Mouse (Mus musculus) intestine, postnatal 0 days (tissue): Measurements from ENCODE around the gene Prss46. TPM values are rescaled to one million over a fixed set of nuclear protein-coding genes. Genes with fewer than 3 reads are reported as not detected.
A peak's percentile ranks its signal among the peaks of the same experiment; 100 is the strongest.

Source experiments
- ATAC-seq: fragments of 200-750 bp; cut with Nextera tagmentation; 2 replicates; pipeline ENCODE4 v1.8.0; 2017; ENCODE audit warnings: mild to moderate bottlenecking, moderate TSS enrichment, moderate library complexity
- H3K27ac ChIP-seq: fragments of 300-500 bp; sonication (generic); 2 replicates; pipeline ENCODE4 v1.5.1; 2014; ENCODE audit warnings: mild to moderate bottlenecking, low read depth, low read length, moderate library complexity
- H3K27me3 ChIP-seq: fragments of 300-500 bp; sonication (generic); replicated peaks from 2 replicates; pipeline ENCODE4 v1.6.1; 2014; ENCODE audit warnings: low read length, mixed read lengths; ENCODE audit not compliant: control insufficient read depth, insufficient read depth
- H3K36me3 ChIP-seq: fragments of 300-500 bp; sonication (generic); 2 replicates; pipeline ENCODE4 v1.6.1; 2014; ENCODE audit warnings: mild to moderate bottlenecking, moderate library complexity; ENCODE audit not compliant: control insufficient read depth, insufficient read depth
- H3K4me1 ChIP-seq: fragments of 300-500 bp; sonication (generic); replicated peaks from 2 replicates; pipeline ENCODE4 v1.6.1; 2014; ENCODE audit warnings: antibody characterized with exemption, low read length, mixed read lengths; ENCODE audit not compliant: control insufficient read depth, insufficient read depth
- H3K4me2 ChIP-seq: fragments of 300-500 bp; sonication (generic); replicated peaks from 2 replicates; pipeline ENCODE4 v1.6.1; 2014; ENCODE audit warnings: low read depth, mild to moderate bottlenecking, moderate library complexity
- H3K4me3 ChIP-seq: fragments of 300-500 bp; sonication (generic); 2 replicates; pipeline ENCODE4 v1.5.1; 2014; ENCODE audit warnings: low read depth, low read length
- H3K9ac ChIP-seq: fragments of 300-500 bp; sonication (generic); 2 replicates; pipeline ENCODE4 v1.6.1; 2014; ENCODE audit warnings: mild to moderate bottlenecking, low read depth, low read length
- H3K9me3 ChIP-seq: fragments of 300-500 bp; sonication (generic); 2 replicates; pipeline ENCODE4 v1.6.1; 2016; ENCODE audit warnings: mixed run types; ENCODE audit not compliant: control insufficient read depth
- CTCF ChIP-seq: sonication (generic); IDR thresholded peaks from 2 replicates; pipeline ENCODE4 v1.5.1; 2016; ENCODE audit warnings: low read depth, mild to moderate bottlenecking, control low read depth, antibody characterized with exemption, moderate library complexity
- WGBS: fragments of 180-500 bp; shearing (Covaris S2); extraction: QIAGEN DNeasy Blood & Tissue Kit; methylation state at CpG from one replicate; pipeline ENCODE4 v1.1.7; 2014; 5-methylcytosine and 5-hydroxymethylcytosine counted together
- polyA plus RNA-seq: library from polyadenylated mRNA; unstranded; fragments of >200 nt; fragmentation: Nextera tagmentation; extraction: Ambion mirVana; gene quantifications from 2 replicates; pipeline ENCODE4 v1.2.1, GENCODE M21; 2015

The Prss46 gene
- polyA plus RNA-seq, 1 experiment from 2014 or later, result not detected

DNA sequence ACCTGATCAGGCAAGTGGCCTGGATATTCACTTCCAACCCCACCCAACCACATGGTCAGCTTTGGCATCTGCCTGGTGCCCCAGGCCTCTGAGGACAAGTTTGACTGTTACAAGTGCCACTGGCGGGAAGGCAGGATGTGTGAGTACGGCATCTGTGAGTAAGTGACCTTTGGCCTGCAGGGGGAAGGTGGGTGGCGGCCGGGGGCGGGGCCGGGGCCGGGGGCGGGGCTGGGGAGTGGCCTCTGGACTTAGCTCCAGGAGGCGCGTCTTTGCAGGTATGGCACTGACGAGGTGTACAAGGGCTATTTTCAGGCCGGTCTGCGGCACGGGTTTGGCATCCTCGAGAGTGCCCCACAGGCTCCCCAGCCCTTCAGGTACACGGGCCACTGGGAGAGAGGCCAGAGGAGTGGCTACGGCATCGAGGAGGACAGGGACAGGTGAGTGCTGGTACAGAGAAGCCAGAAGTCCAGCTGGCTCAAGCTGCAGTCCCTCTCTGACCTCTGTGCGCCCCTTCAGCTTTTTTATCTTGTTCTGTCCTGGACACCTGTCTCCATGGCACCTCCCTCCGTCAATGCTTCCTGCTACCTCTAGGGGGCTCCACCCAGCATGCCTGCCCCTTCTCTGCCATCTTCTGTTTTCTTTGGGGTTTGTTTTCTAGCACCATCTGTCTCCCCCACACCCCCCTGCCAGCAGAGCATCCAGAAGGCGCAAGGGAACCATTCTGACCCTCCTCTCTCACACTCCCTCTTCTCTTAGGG is 45.9 kb downstream of the Prss46 start:
- Histone ChIP-seq H3K9ac (no peak overlapping the region), H3K4me3 (no peak overlapping the region), H3K9me3 (no peaks in the 10 kb centered on the region), H3K36me3 (peaks cover 49% of the 10 kb centered on the region; the same call in 1 of the 2 replicates), H3K4me1 (peaks cover 3% of the 10 kb centered on the region; the same call in 1 of the 2 replicates), H3K4me2 (peak overlapping the region; percentile 53), H3K27ac (peak overlapping the region; percentile 54), H3K27me3 (no peaks in the 10 kb centered on the region)
- TF ChIP-seq CTCF, result peak; percentile 59
- peak; percentile 83 for ATAC-seq
- 7% methylated on average over 21 of the region's 21 CpGs for WGBS

DNA sequence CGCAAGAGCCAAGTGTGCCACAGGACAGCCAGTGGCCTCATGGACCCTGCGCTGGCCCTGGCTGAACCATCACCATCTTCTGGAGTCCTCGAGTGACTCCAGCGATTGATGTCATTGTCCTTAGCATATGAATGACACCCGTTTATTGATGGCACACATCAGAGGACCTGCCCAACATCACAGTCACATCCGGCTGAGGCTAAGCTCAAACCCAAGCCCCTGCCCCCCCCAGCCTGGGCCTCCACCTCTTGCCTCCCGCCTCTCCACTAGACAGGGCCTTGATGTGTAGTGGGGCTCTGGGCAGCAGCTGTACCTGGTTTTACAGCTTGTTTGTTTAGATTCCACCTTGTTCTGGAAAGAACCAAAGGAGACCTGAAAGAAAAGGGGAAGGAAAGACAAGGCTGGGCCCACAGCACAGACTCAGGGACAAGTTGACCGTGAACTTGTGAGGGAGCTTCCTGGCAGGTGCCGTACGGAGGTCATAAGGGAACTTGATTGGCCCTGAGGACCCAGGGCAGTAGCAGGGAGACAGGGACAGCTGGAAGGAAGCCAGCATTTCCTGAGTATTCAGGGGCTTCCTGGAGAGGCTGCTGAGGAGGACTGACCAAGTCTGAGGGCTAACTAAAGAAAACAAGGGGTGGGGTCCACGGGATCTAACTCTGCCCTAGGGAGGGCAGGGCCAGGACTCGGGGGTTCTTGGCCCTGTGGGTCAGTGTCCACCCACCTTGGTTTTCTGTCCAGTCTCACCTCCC is 46.9 kb downstream of the Prss46 start:
- peaks cover 3% of the 10 kb centered on the region; the same call in 1 of the 2 replicates for H3K4me1 ChIP-seq
- no peaks in the 10 kb centered on the region for H3K27me3 ChIP-seq
- no peaks in the 10 kb centered on the region for H3K9me3 ChIP-seq
- TF ChIP-seq CTCF, result no peak
- no peak overlapping the region for H3K4me2 ChIP-seq
- H3K4me3 ChIP-seq, result no peak overlapping the region
- no peak for ATAC-seq
- 72% methylated on average over 12 of the region's 12 CpGs for WGBS
- H3K9ac ChIP-seq, result no peak overlapping the region
- peaks cover 50% of the 10 kb centered on the region; the same call in 1 of the 2 replicates for H3K36me3 ChIP-seq
- H3K27ac ChIP-seq, result no peak overlapping the region

DNA sequence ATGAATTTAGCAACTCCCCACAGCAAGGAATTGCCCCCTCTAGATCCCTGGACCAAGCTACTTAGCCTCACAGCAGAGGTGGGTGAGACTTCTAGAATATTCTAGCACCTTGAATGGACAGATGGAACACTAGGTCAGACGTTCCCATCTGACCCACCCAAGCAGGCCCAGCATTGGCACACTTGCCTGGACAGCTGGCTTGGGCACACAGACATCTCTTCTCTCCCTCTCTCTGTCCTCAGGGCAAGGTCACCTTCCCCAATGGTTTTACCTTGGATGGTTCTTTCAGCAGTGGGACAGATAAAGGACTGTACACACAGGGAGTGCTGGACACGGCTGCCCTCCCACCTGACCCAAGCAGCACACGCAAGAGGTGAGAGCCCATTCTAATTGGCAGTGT is 48.2 kb downstream of the Prss46 start:
- 91% methylated on average over 3 of the region's 3 CpGs for WGBS
- no peak for ATAC-seq
- TF ChIP-seq CTCF, result no peak
- Histone ChIP-seq H3K27me3 (no peaks in the 10 kb centered on the region), H3K9me3 (no peaks in the 10 kb centered on the region), H3K4me3 (no peak overlapping the region), H3K4me1 (peaks cover 3% of the 10 kb centered on the region; the same call in 1 of the 2 replicates), H3K9ac (no peak overlapping the region), H3K36me3 (peaks cover 49% of the 10 kb centered on the region; the same call in 1 of the 2 replicates), H3K4me2 (no peak overlapping the region), H3K27ac (no peak overlapping the region)

DNA sequence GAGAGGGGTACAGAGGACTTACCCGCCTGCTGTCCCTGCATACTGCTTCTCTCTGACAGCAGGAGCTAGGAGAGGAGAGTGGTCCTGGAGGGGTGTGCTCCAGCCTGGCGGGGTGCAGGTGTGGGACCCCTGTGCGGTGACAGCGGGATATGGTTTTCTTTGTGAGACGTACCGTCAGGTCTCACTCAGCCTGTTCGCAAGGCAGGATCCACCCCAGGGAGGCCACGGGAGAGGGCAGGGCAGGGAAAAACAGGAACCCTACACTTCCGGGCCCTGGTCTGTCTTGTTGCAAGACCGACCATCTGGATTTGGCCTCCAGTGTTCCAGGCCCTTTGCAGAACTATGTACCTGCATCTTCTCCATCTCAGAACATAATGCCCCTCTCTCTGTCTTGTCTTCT is 49.1 kb downstream of the Prss46 start:
- Histone ChIP-seq H3K27me3 (no peaks in the 10 kb centered on the region), H3K4me1 (peaks cover 3% of the 10 kb centered on the region; the same call in 1 of the 2 replicates), H3K4me3 (no peak overlapping the region), H3K9ac (no peak overlapping the region), H3K9me3 (no peaks in the 10 kb centered on the region), H3K36me3 (peaks cover 56% of the 10 kb centered on the region; the same call in 1 of the 2 replicates), H3K4me2 (no peak overlapping the region), H3K27ac (no peak overlapping the region)
- ATAC-seq, result no peak
- 83% methylated on average over 10 of the region's 10 CpGs for WGBS
- TF ChIP-seq CTCF, result no peak

DNA sequence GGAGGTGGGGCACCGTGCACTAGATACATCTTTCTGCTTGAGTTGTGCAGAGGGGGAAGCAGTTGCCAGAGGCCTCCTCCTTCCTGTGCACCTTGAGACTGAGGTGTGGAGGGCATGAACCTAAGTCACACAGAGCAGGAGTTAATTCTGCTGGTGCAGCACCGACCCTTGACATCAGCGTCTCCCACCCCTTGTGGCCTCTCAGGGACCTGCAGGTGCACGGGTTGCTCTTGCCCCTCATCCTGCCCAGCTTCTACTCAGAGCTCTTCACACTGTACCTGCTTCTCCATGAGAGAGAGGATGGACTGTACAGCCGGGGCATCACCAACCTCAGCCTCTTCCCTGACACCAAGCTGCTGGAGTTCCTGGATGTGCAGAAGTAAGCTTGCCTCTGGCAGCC is 51.2 kb downstream of the Prss46 start:
- no peak overlapping the region for H3K9ac ChIP-seq
- peaks cover under 1% of the 10 kb centered on the region; the same call in 1 of the 2 replicates for H3K4me1 ChIP-seq
- H3K9me3 ChIP-seq, result no peaks in the 10 kb centered on the region
- H3K4me3 ChIP-seq, result no peak overlapping the region
- no peak overlapping the region for H3K4me2 ChIP-seq
- 49% methylated on average over 5 of the region's 5 CpGs for WGBS
- TF ChIP-seq CTCF, result 0 out of 2 replicates have a peak, but pooled peaks have one; percentile 21
- no peaks in the 10 kb centered on the region for H3K27me3 ChIP-seq
- ATAC-seq, result no peak
- peaks cover 67% of the 10 kb centered on the region; the same call in 1 of the 2 replicates for H3K36me3 ChIP-seq
- no peak overlapping the region for H3K27ac ChIP-seq

DNA sequence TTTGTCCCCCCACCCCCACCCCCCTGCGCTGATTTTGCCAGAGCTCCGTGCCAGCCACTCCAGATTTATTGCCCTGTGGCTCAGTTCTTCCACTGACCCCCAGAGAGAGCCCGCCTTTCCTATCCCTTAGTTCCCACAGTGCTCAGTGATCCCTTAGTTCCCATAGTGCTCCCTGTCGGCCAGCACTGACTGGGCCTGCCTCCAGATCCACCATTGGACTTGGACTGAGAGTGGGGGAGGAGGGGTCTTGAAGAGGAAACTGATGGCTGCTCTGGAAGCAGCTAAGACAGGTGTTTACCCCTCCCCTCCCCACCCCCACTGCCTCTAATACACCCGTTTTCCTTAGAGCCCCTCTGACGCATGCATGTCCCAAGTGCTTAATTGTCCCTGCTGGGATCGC is 51.7 kb downstream of the Prss46 start:
- H3K36me3 ChIP-seq, result peaks cover 63% of the 10 kb centered on the region; the same call in 1 of the 2 replicates
- H3K9me3 ChIP-seq, result no peaks in the 10 kb centered on the region
- TF ChIP-seq CTCF, result no peak
- no peak overlapping the region for H3K27ac ChIP-seq
- WGBS, result 47% methylated on average over 7 of the region's 7 CpGs
- H3K27me3 ChIP-seq, result no peaks in the 10 kb centered on the region
- no peak for ATAC-seq
- H3K4me1 ChIP-seq, result no peaks in the 10 kb centered on the region
- H3K4me3 ChIP-seq, result no peak overlapping the region
- H3K9ac ChIP-seq, result no peak overlapping the region
- no peak overlapping the region for H3K4me2 ChIP-seq
